Mouse (Mus musculus) heart, embryonic 10.5 days (tissue): Measurements from ENCODE around the gene Lrrc20. TPM values are rescaled to one million over a fixed set of nuclear protein-coding genes. Genes with fewer than 3 reads are reported as not detected.

Source experiments
- DNase-seq: peaks from one replicate; pipeline ENCODE4 v3.0.0-alpha.2; 2017; ENCODE audit warnings: low spot score
- H3K27ac ChIP-seq: fragments of 300-500 bp; sonication (generic); 2 replicates; pipeline ENCODE4 v1.5.1; 2016; ENCODE audit warnings: mild to moderate bottlenecking
- H3K27me3 ChIP-seq: fragments of 300-500 bp; sonication (generic); 2 replicates; pipeline ENCODE4 v1.6.1; 2016; ENCODE audit warnings: mild to moderate bottlenecking; ENCODE audit not compliant: poor library complexity, insufficient read depth, severe bottlenecking
- H3K36me3 ChIP-seq: fragments of 300-500 bp; sonication (generic); 2 replicates; pipeline ENCODE4 v1.6.1; 2016; ENCODE audit warnings: mild to moderate bottlenecking, moderate library complexity
- H3K4me1 ChIP-seq: fragments of 300-500 bp; sonication (generic); 2 replicates; pipeline ENCODE4 v1.6.1; 2016; ENCODE audit warnings: mild to moderate bottlenecking
- H3K4me3 ChIP-seq: fragments of 300-500 bp; sonication (generic); 2 replicates; pipeline ENCODE4 v1.5.1; 2016; ENCODE audit warnings: mild to moderate bottlenecking, moderate library complexity
- H3K9me3 ChIP-seq: fragments of 300-500 bp; sonication (generic); 2 replicates; pipeline ENCODE4 v1.6.1; 2016; ENCODE audit warnings: mild to moderate bottlenecking, moderate library complexity
- WGBS: fragments of 180-500 bp; shearing (Covaris S2); methylation state at CpG from one replicate; pipeline ENCODE4 v1.1.7; 2016; 5-methylcytosine and 5-hydroxymethylcytosine counted together
- polyA plus RNA-seq: library from polyadenylated mRNA; unstranded; fragments of >200 nt; fragmentation: Nextera tagmentation; extraction: Ambion mirVana; gene quantifications from 2 replicates; pipeline ENCODE4 v1.2.1, GENCODE M21; 2016

Lrrc20 gene
- polyA plus RNA-seq: 10.5 and 14.0 TPM in 2 replicates

DNA sequence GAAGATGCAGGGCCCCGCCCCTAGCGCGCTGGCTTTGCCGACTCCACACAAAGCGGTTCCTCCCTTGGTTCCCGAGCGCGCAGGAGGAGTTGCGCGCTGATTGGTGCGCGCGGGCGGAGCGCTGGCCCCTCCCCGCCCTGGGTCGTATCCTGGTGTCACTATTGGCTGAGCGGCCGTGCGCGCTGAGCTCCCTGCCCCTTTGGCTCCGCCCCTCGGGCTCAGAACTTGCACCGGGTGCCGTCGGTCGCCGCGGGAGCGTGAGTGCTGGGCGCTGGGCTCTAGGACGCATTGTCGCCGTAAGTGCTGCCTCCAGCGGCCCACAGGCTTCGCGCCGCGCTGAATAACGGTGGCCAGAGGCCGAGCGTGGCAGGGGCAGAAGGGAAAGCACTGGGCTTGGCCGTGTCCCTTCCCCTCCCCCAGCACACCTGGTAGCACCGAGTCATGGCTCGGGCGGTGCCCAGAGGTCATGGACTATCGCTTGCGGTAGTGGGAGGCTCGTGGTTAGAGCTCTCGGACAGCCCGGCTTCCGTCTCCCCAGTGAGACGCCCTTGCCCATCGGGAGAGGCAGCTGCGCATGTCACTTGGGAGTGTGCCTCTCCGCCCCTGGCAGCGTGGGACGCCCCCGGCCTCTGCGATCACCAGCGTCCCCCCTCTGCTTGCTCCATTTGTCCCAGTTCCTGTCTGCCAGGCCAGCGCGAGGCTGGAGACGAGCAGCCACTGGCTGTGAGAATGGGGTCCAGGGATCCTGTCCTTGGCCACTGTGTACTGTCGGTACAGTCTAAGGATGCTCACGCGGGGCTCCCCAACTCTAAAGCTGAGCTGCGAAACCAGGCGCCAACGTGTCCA, at the start of gene Lrrc20:
Gene Lrrc20 (plus strand): TSS at position 208 of the 846 bp plus-strand sequence.
- peaks cover 25% of the 10 kb centered on the region for H3K4me1 ChIP-seq
- H3K9me3 ChIP-seq: no peaks in the 10 kb centered on the region
- H3K4me3 ChIP-seq: peak within 1 kb of the TSS; percentile 74
- peak within 1 kb of the TSS; percentile 86 for H3K27ac ChIP-seq
- no peaks in the 10 kb centered on the region for H3K27me3 ChIP-seq
- no peaks in the 10 kb centered on the region for H3K36me3 ChIP-seq
- peak; percentile 98 for DNase-seq
- under 1% methylated on average over 70 of the region's 70 CpGs for WGBS

DNA sequence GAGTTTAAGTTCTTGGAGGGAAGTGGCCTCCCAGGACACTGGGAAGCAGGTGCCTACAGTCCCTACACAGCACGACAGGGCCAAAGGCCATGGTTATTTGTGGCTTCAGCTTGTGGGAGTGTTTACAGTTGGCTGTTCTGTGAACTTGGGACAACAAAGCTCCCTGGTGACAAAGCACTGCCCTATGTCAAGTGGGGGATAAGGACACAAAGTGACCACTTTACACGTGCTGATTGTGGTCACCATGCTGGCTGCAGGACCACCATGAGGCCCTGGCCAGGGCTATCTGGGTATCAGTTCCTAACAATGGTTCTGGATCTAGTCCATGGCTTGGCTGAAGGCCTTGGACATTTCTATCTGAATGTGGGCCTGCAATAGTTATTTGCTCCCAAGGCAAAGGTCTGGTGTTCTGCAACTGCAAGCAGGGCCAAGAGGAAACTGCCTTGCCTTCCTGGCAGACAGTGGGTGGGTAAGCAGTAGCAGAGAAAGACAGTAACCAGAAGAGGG, 49.3 kb upstream of the Lrrc20 start:
- Histone ChIP-seq H3K4me1 (peaks cover 17% of the 10 kb centered on the region; the same call in 1 of the 2 replicates), H3K27ac (0 out of 2 replicates have a peak overlapping the region, but pooled peaks have one; percentile 0), H3K9me3 (no peaks in the 10 kb centered on the region), H3K27me3 (peaks cover 12% of the 10 kb centered on the region; the same call in 1 of the 2 replicates), H3K36me3 (peaks cover 26% of the 10 kb centered on the region), H3K4me3 (no peak overlapping the region)
- no peak for DNase-seq
- 26% methylated on average over 2 of the region's 2 CpGs for WGBS

DNA sequence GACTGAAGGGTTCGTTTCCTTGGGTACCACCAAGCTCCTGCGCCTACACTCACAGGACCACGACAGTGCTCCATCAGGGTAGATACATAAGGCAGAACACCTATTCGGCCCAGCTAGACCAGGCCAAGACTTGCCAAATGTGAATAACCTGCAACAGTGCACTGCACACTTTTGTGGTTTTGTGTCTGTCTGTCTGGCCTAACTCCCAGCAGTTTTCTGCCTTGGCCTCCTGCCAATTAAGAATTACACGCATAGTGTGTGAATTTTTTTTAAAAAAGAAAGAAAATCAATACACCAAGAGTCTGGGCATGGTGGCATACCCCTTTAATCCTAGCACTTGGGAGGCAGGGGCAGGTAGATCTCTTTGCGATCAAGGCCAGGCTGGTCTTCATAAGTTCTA, 47.6 kb upstream of the Lrrc20 start:
- Histone ChIP-seq H3K27ac (no peak overlapping the region), H3K9me3 (no peaks in the 10 kb centered on the region), H3K4me3 (no peak overlapping the region), H3K27me3 (peaks cover 7% of the 10 kb centered on the region; the same call in 1 of the 2 replicates), H3K36me3 (peaks cover 40% of the 10 kb centered on the region), H3K4me1 (peaks cover 17% of the 10 kb centered on the region; the same call in 1 of the 2 replicates)
- 89% methylated on average over 6 of the region's 6 CpGs for WGBS
- DNase-seq: no peak

DNA sequence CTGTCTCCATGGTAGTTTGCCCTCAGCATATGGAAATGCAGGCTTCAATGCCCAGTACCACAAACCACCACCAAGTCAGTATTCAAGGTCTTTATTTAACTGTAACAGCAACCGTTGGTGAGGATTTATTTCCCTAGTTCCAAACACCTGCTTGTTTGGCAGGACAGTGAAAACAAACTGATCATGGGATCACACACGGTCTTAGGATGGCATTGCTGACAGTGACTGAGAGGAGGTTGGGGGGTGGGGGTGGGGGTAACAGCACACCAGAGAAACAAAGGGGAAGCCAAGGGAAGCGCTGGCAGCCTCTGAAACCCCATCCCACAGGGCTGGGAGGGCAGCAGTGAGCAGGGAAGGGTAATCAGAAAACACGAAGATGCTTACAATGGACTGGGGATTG, 47.2 kb upstream of the Lrrc20 start:
- no peak for DNase-seq
- no peaks in the 10 kb centered on the region for H3K9me3 ChIP-seq
- H3K4me1 ChIP-seq: peaks cover 17% of the 10 kb centered on the region; the same call in 1 of the 2 replicates
- no peak overlapping the region for H3K27ac ChIP-seq
- H3K4me3 ChIP-seq: no peak overlapping the region
- peaks cover 45% of the 10 kb centered on the region for H3K36me3 ChIP-seq
- H3K27me3 ChIP-seq: peaks cover 3% of the 10 kb centered on the region; the same call in 1 of the 2 replicates
- 72% methylated on average over 4 of the region's 4 CpGs for WGBS

DNA sequence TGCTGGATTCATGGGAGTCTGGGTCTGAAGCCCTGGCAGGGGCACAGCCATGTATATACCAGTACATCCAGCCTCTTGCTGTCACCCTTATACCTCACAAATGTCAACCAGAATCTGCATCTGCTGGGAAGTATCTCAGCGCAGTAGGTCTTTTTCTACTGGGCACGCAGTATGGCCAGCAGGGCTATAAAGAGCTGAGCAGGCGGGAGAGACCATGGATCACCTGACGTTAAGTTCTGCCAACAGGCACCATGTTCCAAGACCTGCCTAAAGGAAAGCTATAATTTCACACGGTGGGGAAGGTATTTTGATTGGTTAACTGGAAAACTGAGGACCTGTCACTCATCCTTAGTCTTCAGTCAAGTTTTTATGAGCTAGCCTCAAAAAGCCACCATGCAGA, 46.6 kb upstream of the Lrrc20 start:
- peaks cover 51% of the 10 kb centered on the region for H3K36me3 ChIP-seq
- no peak overlapping the region for H3K27ac ChIP-seq
- H3K27me3 ChIP-seq: no peaks in the 10 kb centered on the region
- no peak for DNase-seq
- peaks cover 17% of the 10 kb centered on the region; the same call in 1 of the 2 replicates for H3K4me1 ChIP-seq
- no peak overlapping the region for H3K4me3 ChIP-seq
- no peaks in the 10 kb centered on the region for H3K9me3 ChIP-seq
- 94% methylated on average over 5 of the region's 5 CpGs for WGBS

DNA sequence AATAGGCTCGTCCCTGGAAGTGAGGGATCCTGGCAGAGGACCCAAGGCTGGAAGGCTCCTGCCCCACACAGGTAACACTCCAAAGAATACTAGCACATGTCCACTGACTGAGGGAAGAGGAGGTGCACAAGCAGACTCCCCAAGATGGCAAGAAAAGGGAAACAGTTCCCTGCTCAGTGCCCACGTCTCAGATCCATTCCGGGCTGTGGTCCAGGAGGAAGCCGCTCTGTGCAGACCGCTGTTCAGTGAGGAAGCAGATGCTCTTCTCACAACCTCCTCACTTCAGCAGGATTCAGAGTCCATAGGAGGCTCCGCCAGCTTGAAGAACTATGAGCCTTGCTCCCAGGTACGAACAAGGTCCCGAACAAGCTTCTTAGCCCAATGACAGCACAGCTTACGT, 44.2 kb upstream of the Lrrc20 start:
- Histone ChIP-seq H3K27me3 (no peaks in the 10 kb centered on the region), H3K9me3 (no peaks in the 10 kb centered on the region), H3K4me1 (peaks cover 7% of the 10 kb centered on the region; the same call in 1 of the 2 replicates), H3K27ac (no peak overlapping the region), H3K36me3 (peaks cover 63% of the 10 kb centered on the region), H3K4me3 (no peak overlapping the region)
- WGBS: 93% methylated on average over 9 of the region's 9 CpGs
- DNase-seq: no peak

DNA sequence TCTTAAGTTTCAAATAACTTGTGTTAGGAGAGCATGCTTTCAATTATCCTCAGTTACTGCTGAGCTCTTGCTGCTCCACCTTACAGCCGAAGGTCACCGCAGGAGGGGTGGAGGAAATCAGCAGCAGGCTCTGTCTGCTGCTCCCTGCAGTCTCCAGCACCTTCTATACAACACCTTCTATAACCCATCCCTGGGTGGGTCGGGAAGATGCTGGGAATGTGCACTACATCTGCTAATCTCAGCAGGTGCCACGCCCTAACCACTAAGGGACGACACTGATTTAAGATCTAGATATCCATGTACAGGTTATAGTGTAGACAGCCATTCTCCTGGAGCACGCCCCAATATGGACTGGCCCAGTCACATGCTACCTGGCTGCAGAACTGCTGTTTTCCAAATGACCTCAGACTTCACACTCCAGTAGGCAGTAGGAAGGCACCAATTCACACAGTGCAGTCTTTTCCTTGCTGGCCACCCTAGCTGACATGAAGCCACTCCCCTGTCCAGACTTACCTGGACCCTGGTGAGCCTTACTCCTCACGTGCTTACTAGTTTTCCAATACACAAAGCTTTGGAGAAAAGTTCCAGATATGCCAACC, 35.3 kb upstream of the Lrrc20 start:
- Histone ChIP-seq H3K36me3 (peaks cover 13% of the 10 kb centered on the region), H3K4me1 (peaks cover 28% of the 10 kb centered on the region), H3K4me3 (no peak overlapping the region), H3K27ac (no peak overlapping the region), H3K27me3 (no peaks in the 10 kb centered on the region), H3K9me3 (no peaks in the 10 kb centered on the region)
- 86% methylated on average over 7 of the region's 7 CpGs for WGBS
- no peak for DNase-seq

DNA sequence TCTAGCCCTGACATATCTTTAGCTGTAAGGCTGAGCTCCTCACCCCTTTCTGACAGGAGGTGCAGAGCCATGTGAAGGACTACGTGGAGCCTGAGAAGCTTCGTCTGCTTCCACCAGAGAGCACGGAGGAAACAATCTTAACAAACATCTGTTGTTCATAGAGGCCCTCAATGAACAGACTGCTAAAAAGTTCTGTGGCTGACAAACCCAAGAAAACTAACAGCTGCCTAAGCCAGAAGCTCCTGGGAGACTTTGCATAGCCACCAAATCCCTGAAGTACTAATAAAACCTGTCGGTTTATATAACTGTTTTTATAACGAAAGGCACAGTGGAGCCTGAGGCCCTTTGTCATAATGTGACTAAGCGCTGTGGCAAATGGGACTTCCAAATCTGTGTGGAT, 32.1 kb upstream of the Lrrc20 start:
- H3K27ac ChIP-seq: no peak overlapping the region
- WGBS: 67% methylated on average over 6 of the region's 6 CpGs
- no peak overlapping the region for H3K4me3 ChIP-seq
- H3K4me1 ChIP-seq: peaks cover 57% of the 10 kb centered on the region
- no peak for DNase-seq
- peaks cover 31% of the 10 kb centered on the region for H3K36me3 ChIP-seq
- no peaks in the 10 kb centered on the region for H3K9me3 ChIP-seq
- H3K27me3 ChIP-seq: no peaks in the 10 kb centered on the region

DNA sequence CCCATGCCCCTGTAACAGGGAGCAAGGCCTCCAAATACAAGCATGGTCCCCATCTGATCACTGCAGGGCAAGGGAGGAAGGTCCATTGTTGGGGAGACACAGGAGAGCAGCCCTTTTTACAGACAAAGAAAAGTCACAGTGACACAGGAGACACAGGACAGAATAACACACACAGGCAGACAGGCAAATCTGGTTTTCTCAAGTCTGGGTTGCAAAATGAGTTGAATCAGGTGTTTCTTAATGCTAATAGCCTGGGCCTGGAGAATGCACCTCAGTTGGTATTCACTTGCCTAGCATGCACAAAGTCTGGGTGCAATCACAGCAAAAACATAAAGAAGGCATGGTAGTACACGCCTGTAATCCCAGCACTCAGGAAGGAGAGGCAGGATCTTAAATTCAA, 31.7 kb upstream of the Lrrc20 start:
- Histone ChIP-seq H3K9me3 (no peaks in the 10 kb centered on the region), H3K36me3 (peaks cover 28% of the 10 kb centered on the region), H3K27me3 (no peaks in the 10 kb centered on the region), H3K27ac (no peak overlapping the region), H3K4me3 (no peak overlapping the region), H3K4me1 (peaks cover 61% of the 10 kb centered on the region)
- DNase-seq: peak; percentile 59
- 72% methylated on average over 1 of the region's 1 CpGs for WGBS

DNA sequence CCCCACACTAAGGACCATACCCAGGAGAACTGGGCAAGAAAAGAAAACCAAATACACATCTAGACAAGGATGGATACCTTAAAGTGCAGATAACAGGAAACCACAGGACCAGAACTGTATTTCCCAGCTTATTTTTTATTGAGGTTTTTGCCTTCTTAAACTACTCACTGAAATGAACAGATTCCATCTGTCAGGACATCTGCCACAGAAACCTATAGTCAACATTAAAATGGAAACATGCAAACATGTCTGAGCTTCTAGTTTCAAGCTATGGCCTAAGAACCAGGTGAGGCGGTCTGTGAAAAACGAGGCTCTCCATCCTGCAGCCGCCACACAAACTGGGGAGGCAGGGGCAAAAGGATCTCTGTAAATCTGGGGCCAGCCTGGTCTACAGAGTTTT, 30.6 kb upstream of the Lrrc20 start:
- Histone ChIP-seq H3K9me3 (no peaks in the 10 kb centered on the region), H3K4me3 (no peak overlapping the region), H3K36me3 (peaks cover 24% of the 10 kb centered on the region), H3K27ac (no peak overlapping the region), H3K27me3 (no peaks in the 10 kb centered on the region), H3K4me1 (peaks cover 71% of the 10 kb centered on the region)
- WGBS: 85% methylated on average over 3 of the region's 3 CpGs
- no peak for DNase-seq

DNA sequence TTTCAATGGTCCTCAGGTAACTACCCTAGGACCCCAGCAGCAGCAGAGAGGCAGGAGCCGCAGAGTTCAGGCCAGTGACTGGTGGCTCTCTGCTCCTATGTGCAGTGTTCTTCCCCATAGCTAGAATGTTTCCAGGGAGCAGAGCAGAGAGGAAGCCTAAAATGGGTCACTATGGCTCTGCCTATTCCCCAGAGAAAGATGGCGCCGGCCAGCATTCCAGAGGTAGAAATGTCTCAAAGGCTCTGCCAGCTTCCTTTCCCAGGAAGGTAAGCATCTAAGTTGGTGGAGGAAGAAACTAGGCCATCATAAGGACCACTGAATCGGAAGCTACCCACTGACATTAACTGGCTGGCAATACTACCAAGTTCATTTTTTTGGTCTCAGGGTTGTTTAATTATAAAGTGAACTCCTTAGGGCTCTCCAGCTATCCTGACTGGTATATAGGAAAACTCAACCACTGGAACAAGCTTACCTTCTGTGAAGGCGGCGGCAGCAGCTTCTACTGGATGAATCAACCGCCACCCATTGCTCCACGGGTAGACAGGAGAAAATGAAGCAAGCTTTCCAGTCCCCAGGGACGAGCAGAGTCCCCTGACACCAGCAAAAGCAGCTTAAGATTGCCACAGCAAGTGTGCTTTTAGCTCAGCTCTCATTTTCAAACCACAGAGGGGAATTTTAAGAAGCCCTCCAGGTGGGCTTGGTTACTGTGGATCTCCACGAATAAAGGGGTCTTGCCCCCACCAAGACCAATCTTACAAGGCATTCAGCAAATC, 27.8 kb upstream of the Lrrc20 start:
- H3K27me3 ChIP-seq: no peaks in the 10 kb centered on the region
- peaks cover 26% of the 10 kb centered on the region for H3K36me3 ChIP-seq
- no peak overlapping the region for H3K4me3 ChIP-seq
- no peak for DNase-seq
- WGBS: 83% methylated on average over 10 of the region's 10 CpGs
- no peak overlapping the region for H3K27ac ChIP-seq
- H3K9me3 ChIP-seq: no peaks in the 10 kb centered on the region
- peaks cover 76% of the 10 kb centered on the region for H3K4me1 ChIP-seq

DNA sequence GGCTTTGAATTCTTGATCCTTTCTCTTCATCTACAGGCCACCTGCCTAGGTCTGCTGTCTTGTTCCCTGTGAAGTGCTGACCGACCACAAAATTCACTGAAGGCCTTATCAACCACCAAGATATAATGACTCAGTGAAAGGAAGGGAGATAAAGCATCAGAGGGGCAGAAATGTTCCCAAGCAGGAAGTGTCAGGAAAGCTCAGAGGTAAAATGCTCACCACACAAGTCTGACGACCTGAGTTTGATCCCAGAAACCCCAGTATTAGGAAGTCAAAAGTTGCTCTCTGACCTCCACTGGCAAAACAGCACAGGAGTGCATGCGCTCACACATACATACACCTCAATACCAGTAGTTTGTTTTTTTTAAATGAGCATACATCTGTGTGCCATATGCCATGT, 26.8 kb upstream of the Lrrc20 start:
- H3K27ac ChIP-seq: no peak overlapping the region
- H3K27me3 ChIP-seq: no peaks in the 10 kb centered on the region
- WGBS: 53% methylated on average over 3 of the region's 3 CpGs
- peaks cover 26% of the 10 kb centered on the region for H3K36me3 ChIP-seq
- peaks cover 67% of the 10 kb centered on the region for H3K4me1 ChIP-seq
- H3K9me3 ChIP-seq: no peaks in the 10 kb centered on the region
- no peak for DNase-seq
- no peak overlapping the region for H3K4me3 ChIP-seq
